Mouse (Mus musculus) testis, postnatal 10 days (tissue): Measurements from ENCODE around the gene Car10.
A peak's percentile ranks its signal among the peaks of the same experiment; 100 is the strongest.

ENCODE experiments used
- DNase-seq: peaks from one replicate; pipeline ENCODE4 v3.0.0; 2021; ENCODE audit warnings: low spot score

The Car10 gene

GRCm38 (mm10) chr11:93097941-93098828 is at the start of gene Car10:
Gene Car10, plus strand, starts transcription at chr11:93098028.
- no peak for DNase-seq

- DNase-seq, result no peak
Observed at GRCm38 (mm10) chr11:93065021-93065420, 32.8 kb upstream of the Car10 start.

- no peak for DNase-seq
Observed at GRCm38 (mm10) chr11:93065656-93066181, 32.1 kb upstream of the Car10 start.

- no peak for DNase-seq
Observed at GRCm38 (mm10) chr11:93095588-93095987, 2.2 kb upstream of the Car10 start.

DNA sequence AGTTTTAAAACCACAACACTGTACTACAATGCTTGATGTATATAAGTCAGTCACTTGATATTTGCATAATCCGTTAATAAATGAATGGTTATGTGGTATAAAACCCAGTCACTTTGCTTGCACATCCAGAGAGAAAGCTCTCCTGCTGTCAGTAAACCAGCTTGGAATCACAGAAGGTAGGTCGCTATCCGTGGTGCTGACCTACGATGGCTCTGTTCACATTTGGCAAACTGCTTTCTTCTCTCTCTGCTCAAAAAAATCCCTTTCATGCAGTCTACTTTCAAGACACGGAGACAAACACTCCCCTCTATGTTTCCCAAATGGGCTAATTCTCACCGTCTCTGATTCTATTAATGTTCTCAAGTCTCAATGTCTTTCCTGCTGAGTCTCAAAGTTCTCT is 827 bp upstream of the Car10 start:
- DNase-seq, result peak; percentile 69

GRCm38 (mm10) chr11:93097431-93097851 is 387 bp upstream of the Car10 start:
- no peak for DNase-seq

DNA sequence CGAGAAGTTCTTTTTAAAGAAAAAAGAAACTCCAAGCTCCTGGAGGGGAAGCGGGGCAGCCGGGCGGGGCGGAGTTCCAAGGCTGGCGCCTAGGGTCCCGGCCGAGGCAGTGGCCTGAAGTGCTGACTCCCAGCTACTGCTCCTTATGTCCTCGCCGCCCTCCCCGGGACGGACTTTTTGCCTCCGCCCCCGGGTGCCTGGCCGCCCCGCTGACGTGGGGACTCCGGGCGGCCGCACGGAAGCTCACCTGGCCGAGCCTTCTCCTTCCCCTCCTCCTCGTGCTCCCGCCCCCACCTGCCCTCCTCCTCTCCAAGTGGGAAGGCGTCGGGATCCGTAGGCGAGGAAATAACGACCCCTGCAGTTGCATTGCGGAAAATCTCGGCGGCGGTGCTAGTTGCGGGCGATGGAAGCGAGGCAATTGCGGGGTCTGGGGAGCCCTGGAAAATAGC is 1.1 kb downstream of the Car10 start:
- no peak for DNase-seq

DNA sequence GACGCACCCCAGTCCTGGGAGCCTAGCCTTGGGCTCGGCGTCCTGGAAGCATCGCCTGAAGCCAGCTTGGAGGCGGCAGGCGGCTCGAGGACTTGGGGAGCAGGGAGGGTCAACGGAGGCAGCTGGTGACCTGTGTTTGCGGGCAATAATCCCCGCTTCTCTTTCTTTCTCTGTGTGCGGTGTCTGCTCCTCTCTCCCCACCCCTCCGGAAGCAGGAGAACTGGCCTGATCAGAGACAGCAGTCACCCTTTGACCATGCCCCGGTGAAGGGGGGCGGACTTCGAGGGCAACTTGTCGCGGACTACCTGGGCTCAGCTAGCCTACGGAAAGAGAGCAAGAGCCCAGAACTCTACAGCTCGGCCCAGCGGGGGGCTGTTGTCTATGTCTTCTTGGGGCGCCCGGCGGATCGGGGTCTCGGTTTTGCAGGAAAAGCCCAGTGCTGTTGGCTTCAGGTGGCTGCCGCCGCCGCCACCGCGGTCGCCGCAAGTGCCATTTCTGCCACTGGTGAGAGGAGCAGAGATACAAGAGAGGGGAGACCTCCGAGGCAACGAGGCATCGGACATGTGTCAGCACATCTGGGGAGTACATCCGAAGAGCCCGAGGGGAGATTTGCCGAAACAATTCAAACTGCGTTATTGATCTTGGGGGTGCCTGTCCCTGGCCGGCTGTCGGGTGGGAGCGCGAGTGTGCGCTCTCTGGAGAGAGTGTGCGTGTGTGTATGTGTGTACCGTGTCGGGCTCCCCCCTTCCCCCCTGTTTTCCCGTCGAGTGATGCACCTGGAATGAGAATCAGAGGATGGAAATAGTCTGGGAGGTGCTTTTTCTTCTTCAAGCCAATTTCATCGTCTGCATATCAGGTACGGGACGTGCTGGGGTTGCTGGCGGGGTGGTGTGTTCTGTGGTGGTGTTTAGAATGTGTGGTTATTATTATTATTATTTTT is 1.9 kb downstream of the Car10 start:
- no peak for DNase-seq

- no peak for DNase-seq
Observed at GRCm38 (mm10) chr11:93100606-93101005, 2.8 kb downstream of the Car10 start.

DNA sequence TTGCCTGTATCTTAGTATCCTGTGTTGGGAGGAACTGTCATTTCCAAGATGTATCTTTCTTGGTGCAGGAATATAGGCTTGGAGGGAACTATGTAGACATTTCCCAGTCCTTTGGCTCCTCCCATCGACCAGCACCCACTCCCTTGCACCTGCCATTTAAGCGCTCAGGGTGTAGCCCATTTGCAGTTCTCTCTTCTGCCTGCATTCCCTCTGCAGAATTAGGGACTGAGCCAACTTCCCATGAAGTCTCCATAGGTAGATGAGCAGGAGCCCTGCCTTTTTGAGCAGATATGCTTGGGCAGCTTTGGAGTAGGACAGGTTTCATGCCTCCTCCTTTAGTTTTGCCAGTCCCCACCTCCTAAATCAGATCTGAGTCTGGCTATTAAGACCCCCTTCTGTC is 3.3 kb downstream of the Car10 start:
- no peak for DNase-seq

DNA sequence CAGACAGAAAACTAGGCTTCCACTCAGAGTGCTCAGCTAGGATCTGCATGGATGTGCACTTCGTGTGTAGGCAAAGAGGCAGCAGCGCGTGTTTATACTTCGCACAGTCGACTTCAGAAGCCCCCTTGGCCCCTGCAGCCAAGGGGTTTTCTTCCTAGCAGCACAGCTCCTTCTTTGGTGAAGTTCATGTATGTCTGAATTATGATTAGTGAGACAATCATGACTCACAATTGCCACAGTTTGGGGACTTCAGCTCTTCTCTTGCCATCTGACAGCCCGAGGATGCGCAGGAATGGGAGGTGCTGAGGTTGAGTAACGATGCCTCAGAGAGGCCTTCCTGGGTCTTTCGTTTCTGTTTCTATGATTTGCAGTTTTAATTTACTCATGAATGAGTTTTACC is 4.5 kb downstream of the Car10 start:
- no peak for DNase-seq

DNA sequence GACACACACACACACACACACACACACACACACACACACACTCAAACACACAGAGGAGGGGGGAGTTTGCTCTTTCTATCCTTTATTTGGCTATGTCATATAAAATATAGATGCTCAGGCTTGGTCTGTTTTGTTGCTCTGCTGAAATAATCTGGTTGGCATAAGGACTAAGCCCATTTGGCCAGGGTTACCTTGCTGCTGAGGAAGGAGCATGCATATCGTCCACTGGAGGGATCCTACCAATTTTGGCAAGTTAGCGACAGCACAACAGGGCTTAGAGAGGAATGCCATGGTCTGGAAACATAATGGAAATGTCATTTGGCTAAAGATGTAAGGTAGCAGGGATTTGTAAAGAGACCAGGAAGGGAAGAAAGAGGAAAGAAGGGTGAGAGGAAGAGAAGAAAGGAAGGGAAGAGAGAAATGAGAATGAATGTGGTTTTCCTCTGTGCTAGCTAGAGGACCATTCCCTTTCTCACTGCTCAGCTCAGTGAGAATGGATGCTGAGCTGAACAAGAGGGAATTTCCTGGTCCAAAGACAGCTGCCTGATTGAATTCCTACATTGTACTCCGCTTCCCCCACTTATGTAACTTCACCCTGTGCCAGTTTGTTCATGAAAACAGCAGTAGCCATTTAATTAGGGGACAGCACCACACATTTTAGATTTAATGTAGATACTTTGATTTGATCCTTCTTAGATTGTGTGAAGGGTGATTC is 5.4 kb downstream of the Car10 start:
- DNase-seq, result no peak

DNA sequence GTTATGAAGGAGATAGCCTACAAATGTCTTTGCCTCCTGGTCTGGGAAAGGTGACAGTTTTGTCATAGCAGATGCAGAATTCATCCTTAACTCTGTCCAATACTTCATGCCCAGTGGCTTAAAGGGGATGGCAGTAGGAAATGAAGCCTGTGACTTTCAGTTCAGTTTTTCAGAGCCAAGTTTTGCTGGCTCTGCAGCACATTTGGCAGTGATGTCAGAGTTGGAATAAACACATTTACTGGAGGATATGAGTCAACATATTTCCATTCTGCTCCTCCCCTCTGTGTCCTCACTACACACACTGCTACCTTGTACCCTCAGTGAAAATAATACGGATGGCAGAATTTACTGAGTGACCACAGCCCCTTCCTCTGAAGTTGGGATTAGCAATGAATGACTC is 11.6 kb downstream of the Car10 start:
- DNase-seq, result no peak

GRCm38 (mm10) chr11:93120766-93121415 is 23.1 kb downstream of the Car10 start:
- DNase-seq, result no peak

DNA sequence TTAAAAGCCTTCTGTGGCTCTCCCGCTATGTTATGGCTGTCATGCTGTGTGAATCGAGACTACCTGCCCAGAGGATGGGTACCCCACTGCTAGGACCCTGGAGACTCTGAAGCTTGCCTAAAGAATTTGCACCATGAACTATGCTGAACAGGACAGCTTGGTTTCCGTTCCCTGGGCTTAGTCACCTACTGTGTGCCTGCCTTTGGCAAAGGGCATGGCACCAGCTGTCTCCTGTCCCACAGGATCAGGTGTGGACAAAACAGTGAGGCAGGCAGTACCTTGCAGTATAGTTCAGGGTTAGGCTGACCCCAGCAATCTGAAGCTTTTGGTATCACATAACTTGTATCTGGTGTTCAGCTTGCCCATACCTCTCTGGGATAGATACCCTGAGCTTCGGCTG is 25.9 kb downstream of the Car10 start:
- no peak for DNase-seq

- DNase-seq, result no peak
Observed at GRCm38 (mm10) chr11:93126466-93126865, 28.6 kb downstream of the Car10 start.

- DNase-seq, result no peak
Observed at GRCm38 (mm10) chr11:93128481-93128880, 30.7 kb downstream of the Car10 start.

- DNase-seq, result no peak
Observed at GRCm38 (mm10) chr11:93137841-93138240, 40.0 kb downstream of the Car10 start.

- no peak for DNase-seq
Observed at GRCm38 (mm10) chr11:93141727-93142126, 43.9 kb downstream of the Car10 start.

GRCm38 (mm10) chr11:93144544-93144943 is 46.7 kb downstream of the Car10 start:
- DNase-seq, result no peak

DNA sequence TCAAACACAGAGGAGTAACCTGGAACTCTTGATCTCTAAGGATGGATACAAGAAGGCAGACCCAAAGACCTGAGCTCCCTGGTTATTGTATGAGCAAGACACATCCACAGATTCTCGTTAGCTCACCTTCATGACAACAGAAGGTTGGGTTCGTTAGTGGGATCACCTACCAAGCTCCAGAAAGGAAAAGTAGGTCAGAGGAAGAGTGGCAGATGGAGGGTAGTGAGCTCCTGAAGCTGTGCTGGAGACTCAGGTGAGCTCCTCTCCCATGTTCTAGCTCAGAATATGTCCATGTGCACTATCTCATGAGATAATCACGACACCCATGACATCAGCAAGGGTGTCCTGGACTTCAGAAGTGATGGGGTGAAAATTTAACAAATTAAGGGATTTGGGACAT is 57.1 kb downstream of the Car10 start:
- no peak for DNase-seq
